Mouse (Mus musculus) hematopoietic stem cell, adult 5-6 weeks (primary cell): Measurements from ENCODE around the gene Susd6. TPM values are rescaled to one million over a fixed set of nuclear protein-coding genes. Genes with fewer than 3 reads are reported as not detected.
A peak's percentile ranks its signal among the peaks of the same experiment; 100 is the strongest.

Experiments
- ATAC-seq, 2 experiments: fragments of 125-278 bp in 1 of 2; replicated peaks in 1 of 2; 2 replicates each; pipeline ENCODE4 v1.8.0; 2016 to 2017; ENCODE audit warnings: inconsistent platforms in 2 of 2, mild to moderate bottlenecking in 2 of 2, moderate number of reproducible peaks in 2 of 2, low read depth in 1 of 2, moderate TSS enrichment in 1 of 2; ENCODE audit not compliant: low FRiP score in 2 of 2, poor library complexity in 2 of 2, severe bottlenecking in 2 of 2, insufficient read depth in 1 of 2, low TSS enrichment in 1 of 2
- total RNA-seq: library from RNA; stranded (forward); fragments of 172-1452, 232-1000 nt; gene quantifications from 2 replicates; pipeline ENCODE4 v1.2.3, GENCODE M21; 2017

Susd6 gene
- 27.5 and 31.9 TPM in 2 replicates for total RNA-seq

- ATAC-seq: peak; percentile 86 to 93
Measured at GRCm38 (mm10) chr12:80789849-80790694, at the start of gene Susd6. Gene Susd6, plus strand, starts transcription at chr12:80790510.

- ATAC-seq: no peak
Measured at GRCm38 (mm10) chr12:80744614-80745013, 45.7 kb upstream of the Susd6 start.

GRCm38 (mm10) chr12:80746031-80746813 lies 44.1 kb upstream of the Susd6 start:
- no peak for ATAC-seq

GRCm38 (mm10) chr12:80751556-80751955 lies 38.8 kb upstream of the Susd6 start:
- ATAC-seq: no peak

GRCm38 (mm10) chr12:80757751-80758558 lies 32.4 kb upstream of the Susd6 start:
- ATAC-seq: no peak

- ATAC-seq: no peak
Measured at GRCm38 (mm10) chr12:80758559-80759386, 31.5 kb upstream of the Susd6 start.

GRCm38 (mm10) chr12:80759387-80759712 lies 31.0 kb upstream of the Susd6 start:
- ATAC-seq: no peak

- ATAC-seq: no peak
Measured at GRCm38 (mm10) chr12:80759713-80760395, 30.5 kb upstream of the Susd6 start.

GRCm38 (mm10) chr12:80760396-80760801 lies 29.9 kb upstream of the Susd6 start, which contains the start of gene Ccdc177:
Gene Ccdc177, minus strand, starts transcription at chr12:80760687.
- peak; percentile 81 to 82 for ATAC-seq

- ATAC-seq: no peak
Measured at GRCm38 (mm10) chr12:80762982-80763381, 27.3 kb upstream of the Susd6 start.

- no peak for ATAC-seq
Measured at GRCm38 (mm10) chr12:80764116-80764515, 26.2 kb upstream of the Susd6 start.

- ATAC-seq: peak; percentile 78 to 92
Measured at GRCm38 (mm10) chr12:80769697-80770096, 20.6 kb upstream of the Susd6 start.

- no peak for ATAC-seq
Measured at GRCm38 (mm10) chr12:80774786-80775185, 15.5 kb upstream of the Susd6 start.

GRCm38 (mm10) chr12:80776046-80776634 lies 14.2 kb upstream of the Susd6 start:
- no peak for ATAC-seq

- ATAC-seq: peak; percentile 90 to 93
Measured at GRCm38 (mm10) chr12:80778188-80778936, 11.9 kb upstream of the Susd6 start.
